Mouse (Mus musculus): ENCODE measurements around the gene Sgf29. TPM values are rescaled to one million over a fixed set of nuclear protein-coding genes. Genes with fewer than 3 reads are reported as not detected.
"Not testable (repeated sequence)": the region's sequence is repeated elsewhere in the genome, so short reads cannot be mapped to it uniquely, and the experiment has no call there.

Sgf29 gene
- polyA plus RNA-seq, 1 experiment from 2014 or later: 45.2 TPM

GRCm38 (mm10) chr7:126672111-126672510 is 23.0 kb downstream of the Sgf29 start:
- H3K27me3 ChIP-seq (replicated peaks): no peaks in the 10 kb centered on the region
- H3K9me3 ChIP-seq: no peaks in the 10 kb centered on the region
- no peak overlapping the region for H3K4me2 ChIP-seq (replicated peaks)
- H3K9ac ChIP-seq: no peak overlapping the region
- 0 out of 2 replicates have a peak, but pooled peaks cover 5% of the 10 kb centered on the region for H3K4me1 ChIP-seq (replicated peaks)
- no peak overlapping the region for H3K27ac ChIP-seq
- no peak for ATAC-seq
- H3K4me3 ChIP-seq (replicated peaks): no peak overlapping the region
- 94% methylated on average over 9 of the region's 9 CpGs for WGBS
- H3K36me3 ChIP-seq: peaks cover 11% of the 10 kb centered on the region

GRCm38 (mm10) chr7:126675104-126675503 is 26.0 kb downstream of the Sgf29 start:
- ATAC-seq: no peak
- WGBS: 93% methylated on average over 8 of the region's 8 CpGs
- Histone ChIP-seq H3K4me3 (replicated peaks) (no peak overlapping the region), H3K9ac (no peak overlapping the region), H3K4me2 (replicated peaks) (no peak overlapping the region), H3K27ac (no peak overlapping the region), H3K36me3 (peaks cover 14% of the 10 kb centered on the region), H3K9me3 (no peaks in the 10 kb centered on the region), H3K27me3 (replicated peaks) (no peaks in the 10 kb centered on the region), H3K4me1 (replicated peaks) (no peaks in the 10 kb centered on the region)

GRCm38 (mm10) chr7:126676207-126676606 is 27.1 kb downstream of the Sgf29 start, which contains the start of gene Sult1a1:
Gene Sult1a1 (minus strand): TSS chr7:126676432.
- no peaks in the 10 kb centered on the region for H3K27me3 ChIP-seq (replicated peaks)
- no peak for ATAC-seq
- no peaks in the 10 kb centered on the region for H3K4me1 ChIP-seq (replicated peaks)
- peak within 1 kb of the TSS; percentile 30; the same call in 1 of the 2 replicates for H3K27ac ChIP-seq
- no peak within 1 kb of the TSS for H3K9ac ChIP-seq
- no peak within 1 kb of the TSS for H3K4me3 ChIP-seq (replicated peaks)
- H3K4me2 ChIP-seq (replicated peaks): no peak within 1 kb of the TSS
- WGBS: 68% methylated on average over 1 of the region's 1 CpGs
- H3K9me3 ChIP-seq: no peaks in the 10 kb centered on the region
- peaks cover 12% of the 10 kb centered on the region for H3K36me3 ChIP-seq

- Histone ChIP-seq H3K9me3 (no peaks in the 10 kb centered on the region), H3K9ac (no peak overlapping the region), H3K27me3 (replicated peaks) (no peaks in the 10 kb centered on the region), H3K27ac (no peak overlapping the region), H3K4me2 (replicated peaks) (no peak overlapping the region), H3K4me3 (replicated peaks) (no peak overlapping the region), H3K36me3 (peaks cover 11% of the 10 kb centered on the region), H3K4me1 (replicated peaks) (no peaks in the 10 kb centered on the region)
- WGBS: 72% methylated on average over 4 of the region's 4 CpGs
- ATAC-seq: no peak
Measured at GRCm38 (mm10) chr7:126676631-126677220, 27.6 kb downstream of the Sgf29 start.

GRCm38 (mm10) chr7:126678545-126679341 is 29.6 kb downstream of the Sgf29 start:
- Histone ChIP-seq H3K9ac (no peak overlapping the region), H3K27me3 (replicated peaks) (no peaks in the 10 kb centered on the region), H3K36me3 (peaks cover 4% of the 10 kb centered on the region), H3K9me3 (no peaks in the 10 kb centered on the region), H3K4me2 (replicated peaks) (no peak overlapping the region), H3K4me3 (replicated peaks) (no peak overlapping the region), H3K4me1 (replicated peaks) (no peaks in the 10 kb centered on the region), H3K27ac (no peak overlapping the region)
- 38% methylated on average over 8 of the region's 8 CpGs for WGBS
- peak; percentile 41 for ATAC-seq

GRCm38 (mm10) chr7:126679683-126680082 is 30.6 kb downstream of the Sgf29 start:
- Histone ChIP-seq H3K4me3 (replicated peaks) (no peak overlapping the region), H3K4me2 (replicated peaks) (no peak overlapping the region), H3K36me3 (peaks cover 4% of the 10 kb centered on the region; the same call in 1 of the 2 replicates), H3K27ac (no peak overlapping the region), H3K9me3 (no peaks in the 10 kb centered on the region), H3K4me1 (replicated peaks) (no peaks in the 10 kb centered on the region), H3K9ac (no peak overlapping the region), H3K27me3 (replicated peaks) (no peaks in the 10 kb centered on the region)
- 85% methylated on average over 5 of the region's 5 CpGs for WGBS
- ATAC-seq: no peak

GRCm38 (mm10) chr7:126681221-126681620 is 32.1 kb downstream of the Sgf29 start:
- ATAC-seq: peak; percentile 58
- Histone ChIP-seq H3K9ac (no peak overlapping the region), H3K36me3 (peaks cover 4% of the 10 kb centered on the region; the same call in 1 of the 2 replicates), H3K27ac (no peak overlapping the region), H3K4me2 (replicated peaks) (no peak overlapping the region), H3K9me3 (no peaks in the 10 kb centered on the region), H3K4me3 (replicated peaks) (no peak overlapping the region), H3K27me3 (replicated peaks) (no peaks in the 10 kb centered on the region), H3K4me1 (replicated peaks) (no peaks in the 10 kb centered on the region)
- WGBS: 76% methylated on average over 5 of the region's 5 CpGs

GRCm38 (mm10) chr7:126688156-126688555 is 39.0 kb downstream of the Sgf29 start:
- not testable (repeated sequence) for H3K4me3 ChIP-seq (replicated peaks); ATAC-seq; H3K4me1 ChIP-seq (replicated peaks); H3K27me3 ChIP-seq (replicated peaks); H3K9ac ChIP-seq; H3K27ac ChIP-seq; H3K4me2 ChIP-seq (replicated peaks); H3K9me3 ChIP-seq
- WGBS: 81% methylated on average over 4 of the region's 4 CpGs
- 0 out of 2 replicates have a peak, but pooled peaks cover 16% of the 10 kb centered on the region for H3K36me3 ChIP-seq

GRCm38 (mm10) chr7:126689021-126689420 is 39.9 kb downstream of the Sgf29 start:
- H3K4me1 ChIP-seq (replicated peaks): no peaks in the 10 kb centered on the region
- no peak overlapping the region for H3K9ac ChIP-seq
- no peak overlapping the region for H3K4me2 ChIP-seq (replicated peaks)
- H3K4me3 ChIP-seq (replicated peaks): no peak overlapping the region
- no peaks in the 10 kb centered on the region for H3K9me3 ChIP-seq
- H3K27me3 ChIP-seq (replicated peaks): no peaks in the 10 kb centered on the region
- 0 out of 2 replicates have a peak, but pooled peaks cover 16% of the 10 kb centered on the region for H3K36me3 ChIP-seq
- H3K27ac ChIP-seq: no peak overlapping the region
- 81% methylated on average over 3 of the region's 3 CpGs for WGBS
- ATAC-seq: no peak

GRCm38 (mm10) chr7:126690737-126691136 is 41.6 kb downstream of the Sgf29 start:
- Histone ChIP-seq H3K4me2 (replicated peaks) (no peak overlapping the region), H3K27ac (no peak overlapping the region), H3K36me3 (0 out of 2 replicates have a peak, but pooled peaks cover 16% of the 10 kb centered on the region), H3K9ac (no peak overlapping the region), H3K4me3 (replicated peaks) (no peak overlapping the region), H3K4me1 (replicated peaks) (peaks cover 5% of the 10 kb centered on the region; the same call in 1 of the 2 replicates), H3K27me3 (replicated peaks) (no peaks in the 10 kb centered on the region), H3K9me3 (no peaks in the 10 kb centered on the region)
- WGBS: 88% methylated on average over 3 of the region's 3 CpGs
- no peak for ATAC-seq

- no peaks in the 10 kb centered on the region for H3K27me3 ChIP-seq (replicated peaks)
- H3K27ac ChIP-seq: no peak overlapping the region
- H3K4me3 ChIP-seq (replicated peaks): no peak overlapping the region
- 0 out of 2 replicates have a peak, but pooled peaks cover 16% of the 10 kb centered on the region for H3K36me3 ChIP-seq
- ATAC-seq: no peak
- WGBS: 82% methylated on average over 5 of the region's 5 CpGs
- no peak overlapping the region for H3K9ac ChIP-seq
- H3K9me3 ChIP-seq: no peaks in the 10 kb centered on the region
- H3K4me2 ChIP-seq (replicated peaks): no peak overlapping the region
- peaks cover 10% of the 10 kb centered on the region for H3K4me1 ChIP-seq (replicated peaks)
Measured at GRCm38 (mm10) chr7:126691676-126692075, 42.6 kb downstream of the Sgf29 start.

- 95% methylated on average over 26 of the region's 26 CpGs for WGBS
- peaks cover 15% of the 10 kb centered on the region for H3K4me1 ChIP-seq (replicated peaks)
- H3K27me3 ChIP-seq (replicated peaks): no peaks in the 10 kb centered on the region
Measured at GRCm38 (mm10) chr7:126692426-126692825, 43.3 kb downstream of the Sgf29 start.

More at GRCm38 (mm10) chr7:126692426-126692825, 43.3 kb downstream of the Sgf29 start:
- Histone ChIP-seq H3K4me2 (replicated peaks) (no peak overlapping the region), H3K9me3 (no peaks in the 10 kb centered on the region), H3K9ac (no peak overlapping the region), H3K36me3 (0 out of 2 replicates have a peak, but pooled peaks cover 17% of the 10 kb centered on the region), H3K27ac (no peak overlapping the region), H3K4me3 (replicated peaks) (no peak overlapping the region)
- ATAC-seq: no peak
